Mouse (Mus musculus): ENCODE data around the gene Olfml2b. TPM values are rescaled to one million over a fixed set of nuclear protein-coding genes. Genes with fewer than 3 reads are reported as not detected.

Olfml2b gene
- total and polyA plus RNA-seq, 3 experiments, result not detected

DNA sequence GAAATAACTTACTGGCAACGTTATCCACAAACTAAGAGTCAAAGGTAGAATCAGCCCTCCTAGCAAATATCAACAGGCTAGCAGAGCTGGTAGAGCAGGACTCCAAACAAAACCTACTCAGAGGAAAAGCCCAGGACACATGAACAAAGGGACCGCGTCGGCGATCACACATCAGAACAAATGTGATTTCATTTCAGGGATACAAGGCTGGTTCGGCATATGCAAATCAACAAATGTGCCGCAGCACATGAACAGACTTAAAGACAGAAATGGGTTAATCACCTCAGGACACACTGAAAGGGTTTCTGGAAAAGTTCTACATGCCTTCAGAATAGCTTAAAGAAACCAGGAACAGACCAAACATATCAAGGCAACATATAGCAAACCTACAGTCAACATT, 67.4 kb downstream of the Olfml2b start:
- peaks cover 0 to 10% of the 10 kb centered on the region in 2 experiments; a peak in 2 of 4 replicates for H3K4me1 ChIP-seq (ENCODE audit: control insufficient read depth in 1 of 2, insufficient read depth in 2 of 2, low read length in 2 of 2)
- no peaks in the 10 kb centered on the region for H3K9me3 ChIP-seq (replicated peaks; ENCODE audit: insufficient read depth, low read length)
- H3K27ac ChIP-seq (ENCODE audit: control insufficient read depth, low read depth, low read length), result no peak overlapping the region
- no peak for DNase-seq (ENCODE audit: low read depth, low spot score)
- no peak overlapping the region for H3K4me3 ChIP-seq (ENCODE audit: control insufficient read depth in 1 of 2, insufficient read depth in 1 of 2, low read depth in 2 of 2, low read length in 2 of 2)
- TF ChIP-seq MAZ (IDR thresholded peaks at IDR 0.05; ENCODE audit: low read depth, low read length), result no peak
- no peak for TF ChIP-seq ZNF384 (IDR thresholded peaks at IDR 0.05; ENCODE audit: low read depth, low read length)
- no peak for TF ChIP-seq CTCF (IDR thresholded peaks at IDR 0.05 in 2 of 3, conservative IDR thresholded peaks at IDR 0.05 in 1 of 3; ENCODE audit: control insufficient read depth in 1 of 3, insufficient read depth in 1 of 3, low read depth in 2 of 3, low read length in 3 of 3, poor library complexity in 1 of 3, severe bottlenecking in 1 of 3)
- no peak for TF ChIP-seq ZMIZ1 (IDR thresholded peaks at IDR 0.05; ENCODE audit: low read depth, low read length)
- no peak for TF ChIP-seq MXI1 (IDR thresholded peaks at IDR 0.05; ENCODE audit: low read depth, low read length)
- no peak for TF ChIP-seq TAL1 (IDR thresholded peaks at IDR 0.05; ENCODE audit: low read length)
- TF ChIP-seq SIN3A (IDR thresholded peaks at IDR 0.05; ENCODE audit: low read length), result no peak
- no peak for TF ChIP-seq GATA1 (IDR thresholded peaks at IDR 0.05; ENCODE audit: low read depth, low read length)
- no peak for TF ChIP-seq TCF12 (IDR thresholded peaks at IDR 0.05; ENCODE audit: low read depth, low read length)
- no peak for TF ChIP-seq TBP (IDR thresholded peaks at IDR 0.05; ENCODE audit: low read depth, low read length)
- H3K36me3 ChIP-seq (ENCODE audit: control insufficient read depth in 1 of 2, insufficient read depth in 2 of 2, low read length in 2 of 2), result peaks cover 0 to 10% of the 10 kb centered on the region in 2 experiments; a peak in 2 of 4 replicates
- no peak overlapping the region for H3K9ac ChIP-seq (ENCODE audit: control insufficient read depth, low read depth, low read length, poor library complexity, severe bottlenecking)
- no peaks in the 10 kb centered on the region for H3K79me2 ChIP-seq (ENCODE audit: control insufficient read depth, insufficient read depth, low read length, poor library complexity)
- no peaks in the 10 kb centered on the region for H3K27me3 ChIP-seq (ENCODE audit: control insufficient read depth in 1 of 2, insufficient read depth in 2 of 2, low read length in 2 of 2)

DNA sequence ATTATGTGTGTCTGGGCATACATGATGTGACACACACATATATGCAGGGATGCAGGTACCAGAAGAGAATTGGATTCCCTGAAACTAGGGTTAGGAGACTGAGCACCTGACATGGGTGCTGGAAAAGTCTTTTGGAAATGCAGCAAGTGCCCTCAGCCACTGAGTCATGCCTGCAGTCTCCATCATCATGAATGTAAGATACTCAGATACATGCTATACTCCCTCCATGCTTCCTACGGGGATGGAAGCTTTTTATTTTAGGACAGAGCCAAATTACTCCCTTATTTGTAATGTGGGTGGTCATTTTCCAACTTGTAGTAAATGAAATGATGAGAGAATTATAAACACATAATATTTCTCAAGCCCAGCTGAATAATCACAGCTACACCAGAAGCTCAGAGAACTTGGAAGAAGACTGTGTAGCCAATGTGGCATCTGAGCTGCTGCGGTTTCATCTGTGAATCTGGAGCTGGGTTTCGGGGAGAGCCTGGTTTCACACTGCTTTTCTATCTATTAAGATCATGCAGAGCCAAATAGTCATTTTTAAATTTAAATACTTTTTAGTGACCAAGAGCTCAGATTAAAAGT, 73.0 kb downstream of the Olfml2b start:
- H3K36me3 ChIP-seq (ENCODE audit: control insufficient read depth in 1 of 2, insufficient read depth in 2 of 2, low read length in 2 of 2), result peaks cover 0 to 3% of the 10 kb centered on the region in 2 experiments; a peak in 1 of 4 replicates

More for the DNA sequence above, 73.0 kb downstream of the Olfml2b start:
- H3K9me3 ChIP-seq (replicated peaks; ENCODE audit: insufficient read depth, low read length), result no peaks in the 10 kb centered on the region
- no peaks in the 10 kb centered on the region for H3K79me2 ChIP-seq (ENCODE audit: control insufficient read depth, insufficient read depth, low read length, poor library complexity)
- no peak overlapping the region for H3K4me3 ChIP-seq (ENCODE audit: control insufficient read depth in 1 of 2, insufficient read depth in 1 of 2, low read depth in 2 of 2, low read length in 2 of 2)
- no peak overlapping the region for H3K27ac ChIP-seq (ENCODE audit: control insufficient read depth, low read depth, low read length)
- no peaks in the 10 kb centered on the region for H3K27me3 ChIP-seq (ENCODE audit: control insufficient read depth in 1 of 2, insufficient read depth in 2 of 2, low read length in 2 of 2)
- no peak overlapping the region for H3K9ac ChIP-seq (ENCODE audit: control insufficient read depth, low read depth, low read length, poor library complexity, severe bottlenecking)
- TF ChIP-seq SMC3 (IDR thresholded peaks at IDR 0.05; ENCODE audit: low read depth, low read length) (no peak), ZC3H11A (IDR thresholded peaks at IDR 0.05; ENCODE audit: low read depth, low read length) (no peak), MAZ (IDR thresholded peaks at IDR 0.05; ENCODE audit: low read depth, low read length) (no peak), GATA1 (IDR thresholded peaks at IDR 0.05; ENCODE audit: low read depth, low read length) (no peak), MAFK (IDR thresholded peaks at IDR 0.05; ENCODE audit: borderline replicate concordance, low read depth, low read length) (no peak), RAD21 (IDR thresholded peaks at IDR 0.05; ENCODE audit: low read depth, low read length) (no peak), SIN3A (IDR thresholded peaks at IDR 0.05; ENCODE audit: low read length) (no peak), E2F4 (IDR thresholded peaks at IDR 0.05; ENCODE audit: borderline replicate concordance, low read depth, low read length) (no peak), ZNF384 (IDR thresholded peaks at IDR 0.05; ENCODE audit: low read depth, low read length) (no peak), TCF12 (IDR thresholded peaks at IDR 0.05; ENCODE audit: low read depth, low read length) (no peak), MYC (IDR thresholded peaks at IDR 0.05; ENCODE audit: low read depth, low read length) (no peak), CTCF (IDR thresholded peaks at IDR 0.05 in 2 of 3, conservative IDR thresholded peaks at IDR 0.05 in 1 of 3; ENCODE audit: control insufficient read depth in 1 of 3, insufficient read depth in 1 of 3, low read depth in 2 of 3, low read length in 3 of 3, poor library complexity in 1 of 3, severe bottlenecking in 1 of 3) (no peak), UBTF (IDR thresholded peaks at IDR 0.05; ENCODE audit: borderline replicate concordance, insufficient read depth, low read depth, low read length) (no peak), ZMIZ1 (IDR thresholded peaks at IDR 0.05; ENCODE audit: low read depth, low read length) (no peak)
- no peaks in the 10 kb centered on the region for H3K4me1 ChIP-seq (ENCODE audit: control insufficient read depth in 1 of 2, insufficient read depth in 2 of 2, low read length in 2 of 2)
- no peak for DNase-seq (ENCODE audit: low read depth, low spot score)
